Mouse (Mus musculus) embryonic facial prominence, embryonic 13.5 days (tissue): ENCODE data around the gene Tgfb1i1. TPM values are rescaled to one million over a fixed set of nuclear protein-coding genes. Genes with fewer than 3 reads are reported as not detected.

ENCODE experiments used
- ATAC-seq: fragments of 200-750 bp; cut with Nextera tagmentation; 2 replicates; pipeline ENCODE4 v1.8.0; 2017; ENCODE audit warnings: low read depth; ENCODE audit not compliant: insufficient number of reproducible peaks, insufficient read depth, low FRiP score, low TSS enrichment
- H3K27ac ChIP-seq: fragments of 300-500 bp; sonication (generic); 2 replicates; pipeline ENCODE4 v1.5.1; 2015; ENCODE audit warnings: moderate library complexity, mild to moderate bottlenecking, inconsistent platforms
- H3K27me3 ChIP-seq: fragments of 300-500 bp; sonication (generic); 2 replicates; pipeline ENCODE4 v1.6.1; 2015; ENCODE audit warnings: mild to moderate bottlenecking, inconsistent platforms
- H3K36me3 ChIP-seq: fragments of 300-500 bp; sonication (generic); 2 replicates; pipeline ENCODE4 v1.6.1; 2015; ENCODE audit warnings: mild to moderate bottlenecking, inconsistent platforms
- H3K4me1 ChIP-seq: fragments of 300-500 bp; sonication (generic); 2 replicates; pipeline ENCODE4 v1.6.1; 2015; ENCODE audit warnings: inconsistent platforms
- H3K4me2 ChIP-seq: fragments of 300-500 bp; sonication (generic); 2 replicates; pipeline ENCODE4 v1.6.1; 2015; ENCODE audit warnings: moderate library complexity, mild to moderate bottlenecking, inconsistent platforms
- H3K4me3 ChIP-seq: fragments of 300-500 bp; sonication (generic); 2 replicates; pipeline ENCODE4 v1.5.1; 2015; ENCODE audit warnings: mild to moderate bottlenecking, inconsistent platforms
- H3K9ac ChIP-seq: fragments of 300-500 bp; sonication (generic); 2 replicates; pipeline ENCODE4 v1.6.1; 2015; ENCODE audit warnings: mild to moderate bottlenecking, inconsistent platforms
- H3K9me3 ChIP-seq: fragments of 300-500 bp; sonication (generic); 2 replicates; pipeline ENCODE4 v1.6.1; 2016; ENCODE audit warnings: inconsistent platforms
- WGBS: fragments of 180-500 bp; shearing (Covaris S2); methylation state at CpG from one replicate; pipeline ENCODE4 v1.1.7; 2015; ENCODE audit warnings: mixed read lengths; 5-methylcytosine and 5-hydroxymethylcytosine counted together
- polyA plus RNA-seq: library from polyadenylated mRNA; unstranded; fragments of >200 nt; fragmentation: Nextera tagmentation; extraction: Ambion mirVana; gene quantifications from 2 replicates; pipeline ENCODE4 v1.2.1, GENCODE M21; 2015

The Tgfb1i1 gene
- polyA plus RNA-seq, 1 experiment from 2014 or later, result 50.4 TPM

DNA sequence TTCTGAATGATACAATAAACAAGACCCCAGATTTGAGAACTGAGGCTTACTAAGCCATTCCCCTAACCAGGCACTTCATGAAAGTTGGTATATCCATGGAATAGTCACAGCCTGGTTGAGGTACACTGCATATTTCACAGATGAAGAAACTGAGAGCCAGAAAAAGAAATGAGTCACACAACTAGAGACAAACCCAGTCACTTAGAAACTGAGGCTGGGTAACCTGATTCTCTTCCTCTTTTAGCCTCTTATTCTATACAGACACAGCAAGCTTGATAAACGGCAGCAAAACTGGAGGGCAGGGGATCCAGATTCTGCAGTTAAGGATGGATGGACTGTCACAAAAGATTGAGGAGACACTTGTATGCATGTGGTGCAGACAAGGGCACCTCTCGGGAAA is 11.8 kb upstream of the Tgfb1i1 start:
- WGBS, result 90% methylated on average over 2 of the region's 2 CpGs
- H3K4me3 ChIP-seq, result no peak overlapping the region
- H3K9me3 ChIP-seq, result no peaks in the 10 kb centered on the region
- no peak overlapping the region for H3K9ac ChIP-seq
- H3K27me3 ChIP-seq, result no peaks in the 10 kb centered on the region
- H3K4me2 ChIP-seq, result no peak overlapping the region
- no peak for ATAC-seq
- H3K36me3 ChIP-seq, result peaks cover 17% of the 10 kb centered on the region; the same call in 1 of the 2 replicates
- H3K4me1 ChIP-seq, result peaks cover 22% of the 10 kb centered on the region
- H3K27ac ChIP-seq, result no peak overlapping the region

DNA sequence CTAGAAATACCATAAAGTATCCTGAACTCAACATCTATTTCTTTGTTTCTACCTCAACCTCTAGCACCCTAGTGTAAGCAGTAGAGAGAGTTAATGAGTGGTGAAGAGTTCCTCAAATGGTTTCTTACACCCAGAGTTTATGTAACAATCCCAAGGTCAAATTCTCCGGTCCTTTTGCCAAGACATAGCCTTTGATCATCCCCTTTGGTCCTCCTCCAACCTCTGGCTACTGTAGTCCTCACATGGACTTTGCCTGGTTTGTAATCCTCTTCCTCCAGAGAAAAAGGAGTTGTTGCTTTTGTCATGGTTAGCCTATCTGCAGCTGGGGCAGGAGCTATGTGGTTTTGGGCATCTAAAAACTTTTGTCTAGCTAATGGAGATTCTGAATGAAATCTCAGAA is 11.1 kb upstream of the Tgfb1i1 start:
- Histone ChIP-seq H3K9me3 (no peaks in the 10 kb centered on the region), H3K9ac (0 out of 2 replicates have a peak overlapping the region, but pooled peaks have one; percentile 16)
- ATAC-seq, result no peak

DNA sequence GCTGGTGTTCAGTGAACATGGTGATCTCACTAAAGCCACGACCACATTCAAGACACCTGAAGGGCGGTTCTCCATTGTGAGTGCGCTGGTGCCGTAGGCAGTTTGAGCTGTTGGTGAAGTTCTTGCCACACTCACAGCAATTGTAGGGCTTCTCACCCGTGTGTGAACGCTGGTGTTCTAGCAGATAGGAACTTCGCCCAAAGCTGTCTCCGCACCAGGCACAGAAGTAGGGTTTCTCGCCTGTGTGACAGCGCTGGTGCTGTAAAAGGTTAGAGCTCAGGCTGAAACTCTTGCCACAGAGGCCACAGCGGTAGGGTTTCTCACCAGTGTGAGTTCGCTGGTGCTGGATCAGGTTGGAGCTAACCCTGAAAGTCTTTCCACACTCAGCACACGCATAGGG is 10.2 kb upstream of the Tgfb1i1 start:
- H3K27ac ChIP-seq, result 0 out of 2 replicates have a peak overlapping the region, but pooled peaks have one; percentile 99
- no peak overlapping the region for H3K9ac ChIP-seq
- no peak for ATAC-seq
- peak overlapping the region; percentile 64; the same call in 1 of the 2 replicates for H3K4me2 ChIP-seq
- H3K27me3 ChIP-seq, result no peaks in the 10 kb centered on the region
- no peaks in the 10 kb centered on the region for H3K9me3 ChIP-seq
- WGBS, result 96% methylated on average over 13 of the region's 13 CpGs
- H3K36me3 ChIP-seq, result peaks cover 33% of the 10 kb centered on the region
- H3K4me1 ChIP-seq, result peaks cover 26% of the 10 kb centered on the region
- H3K4me3 ChIP-seq, result peak overlapping the region; percentile 72; the same call in 1 of the 2 replicates

More for the DNA sequence above, 11.1 kb upstream of the Tgfb1i1 start:
- 90% methylated on average over 1 of the region's 1 CpGs for WGBS
- Histone ChIP-seq H3K4me1 (peaks cover 22% of the 10 kb centered on the region), H3K4me2 (no peak overlapping the region), H3K27ac (no peak overlapping the region), H3K4me3 (no peak overlapping the region), H3K27me3 (no peaks in the 10 kb centered on the region), H3K36me3 (peaks cover 24% of the 10 kb centered on the region)

DNA sequence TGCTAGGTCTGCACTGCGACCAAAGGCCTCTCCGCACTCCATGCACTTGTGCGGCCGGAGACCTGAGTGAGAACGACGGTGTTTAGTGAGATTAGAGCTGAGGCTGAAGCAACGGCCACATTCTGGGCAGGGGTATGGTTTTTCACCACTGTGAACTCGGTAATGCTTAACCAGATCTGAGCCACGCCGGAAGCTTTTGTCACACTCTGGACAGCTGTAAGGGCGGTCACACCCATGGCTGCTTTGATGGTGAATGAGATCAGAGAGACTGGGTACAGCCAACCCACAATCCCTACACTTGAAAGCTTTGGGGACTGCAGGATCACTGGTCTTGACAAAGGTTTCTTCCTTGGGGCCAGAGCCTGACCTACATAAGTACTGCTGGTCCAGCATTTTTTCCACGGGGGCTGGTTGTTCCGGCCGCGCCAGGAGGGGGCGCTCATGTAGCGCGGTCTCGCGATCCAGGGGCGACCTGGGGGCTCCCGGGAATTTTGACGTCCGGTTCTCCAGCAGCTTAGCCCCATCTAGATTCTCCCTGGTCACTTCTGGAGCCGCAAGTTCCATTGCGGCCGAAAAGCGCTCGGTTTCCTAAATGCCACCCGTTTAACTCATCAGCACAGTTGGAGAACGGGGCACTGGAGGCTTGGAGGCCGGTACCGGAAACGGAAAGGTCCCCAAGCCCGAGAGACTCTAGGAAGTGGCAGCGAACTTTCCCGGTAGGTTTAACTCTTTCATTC is 9.6 kb upstream of the Tgfb1i1 start, which contains the start of gene Armc5:
Gene Armc5 (plus strand): TSS at position 487 of the 737 bp plus-strand sequence.
- Histone ChIP-seq H3K27me3 (no peaks in the 10 kb centered on the region), H3K4me2 (peak within 1 kb of the TSS; percentile 64), H3K4me3 (peak within 1 kb of the TSS; percentile 72), H3K27ac (peak within 1 kb of the TSS; percentile 99), H3K9me3 (no peaks in the 10 kb centered on the region), H3K36me3 (peaks cover 39% of the 10 kb centered on the region), H3K9ac (peak within 1 kb of the TSS; percentile 83), H3K4me1 (peaks cover 26% of the 10 kb centered on the region)
- ATAC-seq, result no peak
- WGBS, result 26% methylated on average over 37 of the region's 37 CpGs

DNA sequence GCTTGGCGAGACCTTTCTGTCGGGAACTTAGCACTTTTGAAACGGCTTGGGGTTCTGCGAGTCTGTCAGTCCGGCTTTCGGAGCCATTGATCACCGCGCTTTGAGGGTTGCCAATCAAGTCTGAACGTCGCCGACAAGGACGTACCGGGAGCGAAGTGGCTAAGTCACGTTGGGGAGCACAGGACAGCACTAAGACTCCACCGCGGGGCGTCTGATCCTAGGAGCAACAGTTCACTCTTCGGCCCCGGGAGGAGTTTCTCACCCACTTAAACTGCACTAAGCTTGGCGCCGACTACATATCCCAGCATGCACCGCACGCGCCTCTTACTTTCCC is 9.1 kb upstream of the Tgfb1i1 start:
- H3K4me1 ChIP-seq, result peaks cover 23% of the 10 kb centered on the region
- ATAC-seq, result no peak
- H3K4me3 ChIP-seq, result peak overlapping the region; percentile 72
- H3K27ac ChIP-seq, result peak overlapping the region; percentile 99
- peak overlapping the region; percentile 64 for H3K4me2 ChIP-seq
- under 1% methylated on average over 25 of the region's 25 CpGs for WGBS
- no peaks in the 10 kb centered on the region for H3K9me3 ChIP-seq
- peaks cover 45% of the 10 kb centered on the region for H3K36me3 ChIP-seq
- H3K27me3 ChIP-seq, result no peaks in the 10 kb centered on the region
- H3K9ac ChIP-seq, result peak overlapping the region; percentile 83

DNA sequence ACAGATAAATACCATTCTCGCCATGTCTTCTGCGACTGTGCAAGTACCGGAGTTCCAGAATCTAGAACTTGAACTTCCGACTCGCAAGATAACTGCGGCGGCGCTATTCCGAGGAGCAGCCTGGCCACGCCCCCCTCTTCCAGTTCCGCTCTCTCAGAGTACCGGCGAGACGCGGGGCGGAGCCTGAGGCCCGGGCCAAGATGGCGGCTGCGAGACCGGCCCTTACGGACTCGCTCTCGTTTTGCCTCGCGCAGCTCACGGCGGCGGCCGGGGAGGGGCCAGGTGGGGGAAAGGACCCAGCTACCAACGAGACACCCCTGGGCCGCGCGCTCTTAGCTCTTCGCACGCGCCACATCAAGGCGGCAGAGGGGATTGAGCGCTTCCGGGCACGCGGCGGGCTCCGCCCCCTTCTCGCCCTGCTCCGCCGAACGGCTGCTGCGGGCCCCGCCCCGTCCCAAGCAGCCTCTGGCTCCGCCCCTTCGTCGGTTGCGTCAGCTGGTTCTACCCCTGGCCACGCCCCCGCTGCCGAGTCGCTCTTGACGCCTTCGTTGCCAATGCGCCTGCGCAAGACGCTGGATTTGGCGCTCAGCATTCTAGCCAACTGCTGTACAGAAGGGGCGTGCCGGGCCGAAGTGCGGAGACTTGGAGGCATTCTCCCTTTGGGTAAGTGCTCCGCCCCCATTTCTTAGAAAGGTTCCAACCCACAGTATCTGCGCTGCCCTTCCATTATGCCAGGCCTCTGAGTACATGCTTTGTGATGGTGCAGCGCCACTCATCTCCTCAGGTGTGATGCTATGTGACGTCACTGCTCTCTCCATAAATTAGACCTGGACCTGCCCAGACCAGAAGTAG is 8.5 kb upstream of the Tgfb1i1 start, which contains the start of gene 9130023H24Rik:
Gene 9130023H24Rik (minus strand): TSS at position 105 of the 852 bp plus-strand sequence.
- Histone ChIP-seq H3K27me3 (no peaks in the 10 kb centered on the region), H3K9ac (peak within 1 kb of the TSS; percentile 83), H3K4me3 (peak within 1 kb of the TSS; percentile 72), H3K27ac (peak within 1 kb of the TSS; percentile 99), H3K9me3 (no peaks in the 10 kb centered on the region), H3K36me3 (peaks cover 51% of the 10 kb centered on the region), H3K4me1 (peaks cover 20% of the 10 kb centered on the region), H3K4me2 (peak within 1 kb of the TSS; percentile 64)
- WGBS, result under 1% methylated on average over 71 of the region's 72 CpGs
- peak; percentile 87 for ATAC-seq

DNA sequence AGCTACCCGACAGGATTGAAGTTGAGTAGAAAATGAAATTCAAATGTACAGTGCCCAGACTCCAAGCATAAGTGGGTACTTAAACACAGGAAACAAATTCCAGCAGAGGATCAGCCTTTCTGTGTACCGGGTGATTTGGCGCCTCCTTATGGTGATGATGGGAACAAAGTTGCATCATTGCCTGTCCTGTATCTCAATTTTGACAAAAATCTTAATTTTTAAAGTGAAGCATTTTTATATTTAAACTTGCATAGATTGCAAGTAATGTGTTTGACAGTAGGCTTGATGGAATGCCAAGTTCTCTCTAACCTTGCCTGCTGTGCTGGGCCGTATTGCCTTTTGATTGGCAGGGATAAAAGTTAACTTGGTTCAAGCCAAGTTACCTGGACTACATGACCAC is 7.6 kb upstream of the Tgfb1i1 start:
- Histone ChIP-seq H3K36me3 (peaks cover 55% of the 10 kb centered on the region), H3K9me3 (no peaks in the 10 kb centered on the region), H3K4me2 (peak overlapping the region; percentile 64), H3K4me1 (peaks cover 20% of the 10 kb centered on the region), H3K9ac (0 out of 2 replicates have a peak overlapping the region, but pooled peaks have one; percentile 64), H3K27me3 (no peaks in the 10 kb centered on the region), H3K27ac (peak overlapping the region; percentile 99), H3K4me3 (peak overlapping the region; percentile 72)
- no peak for ATAC-seq
- 21% methylated on average over 4 of the region's 4 CpGs for WGBS

DNA sequence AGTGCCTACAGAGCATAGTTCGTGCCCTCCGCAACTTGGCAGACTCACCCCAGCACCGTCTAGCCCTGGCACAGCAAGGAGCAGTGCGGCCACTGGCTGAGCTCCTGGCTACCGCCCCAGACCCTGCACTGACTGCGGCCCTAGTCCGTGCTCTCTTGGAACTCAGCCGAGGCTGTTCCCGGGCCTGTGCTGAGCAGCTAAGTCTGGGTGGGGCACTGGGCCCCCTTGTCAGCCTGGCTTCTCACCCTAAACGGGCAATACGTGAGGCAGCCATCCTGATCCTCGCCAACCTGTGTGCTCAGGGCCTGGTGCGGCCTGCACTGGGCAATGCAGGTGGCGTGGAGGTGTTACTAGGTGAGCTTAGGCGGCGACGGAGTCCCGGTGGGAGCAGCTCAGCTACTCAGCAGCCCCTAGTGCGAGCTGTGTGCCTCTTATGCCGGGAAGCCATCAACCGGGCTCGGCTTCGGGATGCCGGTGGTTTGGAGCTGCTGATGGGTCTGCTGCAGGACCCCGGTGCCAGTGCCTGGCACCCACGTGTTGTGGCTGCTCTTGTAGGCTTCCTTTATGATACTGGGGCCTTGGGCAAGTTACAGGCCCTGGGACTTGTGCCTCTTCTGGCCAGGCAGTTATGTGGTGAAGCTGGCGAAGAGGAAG is 6.4 kb upstream of the Tgfb1i1 start:
- no peak overlapping the region for H3K27ac ChIP-seq
- peaks cover 20% of the 10 kb centered on the region for H3K4me1 ChIP-seq
- 0 out of 2 replicates have a peak overlapping the region, but pooled peaks have one; percentile 17 for H3K9ac ChIP-seq
- H3K4me2 ChIP-seq, result no peak overlapping the region
- peaks cover 64% of the 10 kb centered on the region for H3K36me3 ChIP-seq
- no peaks in the 10 kb centered on the region for H3K9me3 ChIP-seq
- H3K4me3 ChIP-seq, result no peak overlapping the region
- no peaks in the 10 kb centered on the region for H3K27me3 ChIP-seq
- 94% methylated on average over 27 of the region's 27 CpGs for WGBS
- ATAC-seq, result no peak

DNA sequence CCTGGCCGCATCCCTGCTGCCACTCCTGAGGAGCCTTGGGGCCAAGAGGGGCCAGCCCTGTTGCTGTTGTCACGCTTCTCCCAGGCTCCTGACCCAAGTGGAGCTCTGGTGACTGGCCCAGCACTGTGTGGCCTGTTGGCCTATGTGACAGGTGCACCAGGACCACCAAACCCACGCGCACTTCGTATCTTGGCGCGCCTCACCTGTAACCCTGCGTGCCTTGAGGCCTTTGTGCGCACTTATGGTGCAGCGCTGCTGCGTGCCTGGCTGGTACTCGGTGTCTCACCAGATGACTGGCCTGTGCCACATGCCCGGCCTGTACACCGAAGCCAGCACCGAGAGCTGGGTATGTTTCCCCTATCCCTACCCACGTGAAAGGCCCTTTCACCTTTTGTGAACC is 4.3 kb upstream of the Tgfb1i1 start:
- Histone ChIP-seq H3K27me3 (no peaks in the 10 kb centered on the region), H3K27ac (no peak overlapping the region), H3K9me3 (no peaks in the 10 kb centered on the region), H3K36me3 (peaks cover 54% of the 10 kb centered on the region), H3K4me2 (no peak overlapping the region), H3K4me1 (peaks cover 22% of the 10 kb centered on the region), H3K9ac (peak overlapping the region; percentile 40; the same call in 1 of the 2 replicates), H3K4me3 (no peak overlapping the region)
- ATAC-seq, result no peak
- 92% methylated on average over 16 of the region's 16 CpGs for WGBS

DNA sequence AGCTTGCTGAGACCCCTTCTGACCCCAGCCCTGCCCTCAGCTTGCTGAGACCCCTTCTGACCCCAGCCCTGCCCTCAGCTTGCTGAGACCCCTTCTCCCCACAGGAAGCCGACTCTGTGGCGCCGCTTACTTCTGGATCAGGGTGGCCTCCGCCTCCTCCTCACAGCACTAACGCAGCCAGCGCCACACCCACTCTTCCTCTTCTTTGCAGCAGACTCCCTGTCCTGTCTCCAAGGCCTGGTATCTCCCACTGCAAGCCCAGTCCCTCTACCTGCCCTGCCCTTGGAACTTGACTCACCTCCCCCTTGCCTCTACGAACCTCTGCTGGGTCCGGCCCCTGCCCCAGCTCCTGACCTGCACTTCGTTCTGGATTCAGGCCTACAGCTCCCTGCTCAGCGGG is 2.7 kb upstream of the Tgfb1i1 start:
- no peaks in the 10 kb centered on the region for H3K27me3 ChIP-seq
- no peaks in the 10 kb centered on the region for H3K9me3 ChIP-seq
- no peak overlapping the region for H3K4me2 ChIP-seq
- H3K4me3 ChIP-seq, result no peak overlapping the region
- H3K27ac ChIP-seq, result no peak overlapping the region
- 44% methylated on average over 10 of the region's 10 CpGs for WGBS
- peaks cover 33% of the 10 kb centered on the region for H3K4me1 ChIP-seq
- H3K36me3 ChIP-seq, result peaks cover 56% of the 10 kb centered on the region
- H3K9ac ChIP-seq, result 0 out of 2 replicates have a peak overlapping the region, but pooled peaks have one; percentile 40
- ATAC-seq, result no peak

DNA sequence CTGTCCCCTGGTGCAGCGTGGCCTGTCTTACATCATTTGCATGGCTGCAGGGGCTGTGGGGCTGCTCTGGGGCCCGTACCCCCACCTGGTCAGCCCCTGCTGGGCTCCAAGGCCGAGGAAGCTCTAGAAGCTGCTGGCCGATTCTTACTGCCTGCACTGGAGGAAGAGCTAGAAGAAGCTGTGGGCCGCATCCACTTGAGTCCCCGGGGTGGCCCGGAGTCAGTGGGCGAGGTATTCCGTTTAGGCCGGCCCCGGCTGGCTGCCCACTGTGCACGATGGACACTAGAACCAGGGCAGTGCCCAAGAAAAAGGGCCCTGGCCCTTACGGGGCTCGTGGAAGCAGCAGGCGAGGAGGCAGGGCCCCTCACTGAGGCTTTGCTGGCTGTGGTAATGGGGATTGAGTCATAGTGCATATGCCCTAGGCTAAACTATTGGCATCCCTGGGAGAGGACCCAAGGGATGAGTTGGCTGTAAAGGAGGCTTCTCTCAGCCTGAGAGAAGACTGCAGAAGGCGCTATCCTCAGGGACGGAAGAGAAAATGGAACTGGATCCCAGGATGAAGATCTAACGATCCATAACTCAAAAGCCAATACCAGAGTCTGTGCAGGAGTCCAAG is 2.1 kb upstream of the Tgfb1i1 start:
- Histone ChIP-seq H3K36me3 (peaks cover 61% of the 10 kb centered on the region), H3K27ac (no peak overlapping the region)
- 81% methylated on average over 18 of the region's 18 CpGs for WGBS

More for the DNA sequence above, 2.1 kb upstream of the Tgfb1i1 start:
- Histone ChIP-seq H3K4me2 (no peak overlapping the region), H3K27me3 (no peaks in the 10 kb centered on the region), H3K4me1 (peaks cover 28% of the 10 kb centered on the region), H3K4me3 (no peak overlapping the region), H3K9ac (0 out of 2 replicates have a peak overlapping the region, but pooled peaks have one; percentile 40), H3K9me3 (no peaks in the 10 kb centered on the region)
- ATAC-seq, result no peak
